Mouse (Mus musculus) spleen, adult 2 months (tissue): Measurements from ENCODE around the gene Phykpl.

Experiments
- CTCF ChIP-seq: fragments of 200-500 bp; IDR thresholded peaks from 2 replicates; pipeline ENCODE4 v1.5.1; 2011; ENCODE audit warnings: mild to moderate bottlenecking, inconsistent platforms; ENCODE audit not compliant: insufficient read depth, insufficient read length, insufficient replicate concordance; ENCODE audit errors: extremely low read depth
- POLR2A ChIP-seq: fragments of 200-500 bp; IDR thresholded peaks from 2 replicates; pipeline ENCODE4 v1.6.1; 2011; ENCODE audit warnings: low read depth, low read length, inconsistent platforms

GRCm38 (mm10) chr11:51593849-51594248 is 9.3 kb downstream of the Phykpl start:
- TF ChIP-seq POLR2A (no peak), CTCF (no peak)
